Mouse (Mus musculus) erythroblast, embryonic 14.5 days (primary cell): ENCODE results near the gene Ppp4c.

ENCODE experiments used
- GATA1 ChIP-seq: IDR thresholded peaks from 2 replicates; pipeline ENCODE4 v1.6.1; 2012; ENCODE audit warnings: low read length, inconsistent platforms, mixed read lengths
- TAL1 ChIP-seq: IDR thresholded peaks from 3 replicates; pipeline ENCODE4 v1.6.1; 2012; ENCODE audit warnings: low read length, inconsistent platforms, mixed read lengths

DNA sequence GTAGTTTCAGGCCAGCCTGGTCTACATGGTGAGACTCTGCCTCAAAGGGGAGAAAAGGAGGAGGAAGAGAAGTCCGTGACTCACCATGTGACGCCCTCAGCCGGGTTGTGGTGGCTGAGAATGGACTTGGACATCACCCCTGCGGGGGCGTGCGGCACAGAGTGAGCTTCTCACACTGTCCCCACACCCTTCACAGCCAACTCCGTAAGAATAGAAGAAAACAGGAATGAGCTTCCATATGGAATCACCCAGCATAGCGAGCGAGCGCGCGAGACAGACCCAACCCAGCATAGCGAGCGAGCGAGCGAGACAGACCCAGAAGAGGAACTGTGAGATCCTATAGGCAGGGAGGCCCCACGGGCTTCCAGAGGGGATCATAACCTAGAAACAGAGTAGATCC is 52.7 kb downstream of the Ppp4c start:
- TF ChIP-seq TAL1 (no peak), GATA1 (no peak)
